Mouse (Mus musculus): ENCODE measurements around the gene H2-Q4. TPM values are rescaled to one million over a fixed set of nuclear protein-coding genes. Genes with fewer than 3 reads are reported as not detected.
"Not testable (repeated sequence)": the region's sequence is repeated elsewhere in the genome, so short reads cannot be mapped to it uniquely, and the experiment has no call there.

H2-Q4 gene
- total and polyA plus RNA-seq, 2 experiments from 2014 or later: 1.2 to 5.3 TPM

DNA sequence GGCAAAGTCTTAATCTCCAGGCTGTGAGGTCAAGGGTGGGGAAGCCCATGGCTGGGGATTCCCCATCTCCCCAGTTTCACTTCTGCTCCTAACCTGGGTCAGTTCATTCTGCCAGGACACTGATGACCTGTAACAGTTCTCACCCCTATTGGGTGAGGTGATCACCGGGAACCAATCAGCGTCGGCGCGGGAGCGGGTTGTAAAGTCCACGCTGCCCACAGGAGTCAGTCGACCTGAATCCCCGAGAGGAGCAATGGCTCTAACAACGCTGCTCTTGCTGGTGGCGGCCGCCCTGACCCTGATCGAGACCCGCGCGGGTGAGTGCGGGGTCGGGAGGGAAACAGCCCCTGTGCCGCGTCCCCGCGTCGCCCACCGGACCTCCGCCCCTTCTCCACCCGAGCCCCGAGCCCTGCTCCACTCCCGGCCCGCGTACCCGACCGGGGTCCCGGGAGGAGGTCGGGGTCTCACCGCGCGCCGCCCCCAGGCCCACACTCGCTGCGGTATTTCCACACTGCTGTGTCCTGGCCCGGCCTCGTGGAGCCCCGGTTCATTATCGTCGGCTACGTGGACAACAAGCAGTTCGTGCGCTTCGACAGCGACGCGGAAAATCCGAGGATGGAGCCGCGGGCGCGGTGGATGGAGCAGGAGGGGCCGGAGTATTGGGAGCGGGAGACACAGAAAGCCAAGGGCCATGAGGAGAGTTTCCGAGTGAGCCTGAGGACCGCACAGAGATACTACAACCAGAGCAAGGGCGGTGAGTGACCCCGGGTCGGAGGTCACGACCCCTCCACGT lies 45.4 kb downstream of the H2-Q4 start, which contains the start of gene H2-Q6:
H2-Q6 (plus strand) TSS at position 227 of the 793 bp plus-strand sequence.
- H3K4me1 ChIP-seq (ENCODE audit: insufficient read depth, low read length); H3K27me3 ChIP-seq (ENCODE audit: insufficient read depth, low read length); H3K27ac ChIP-seq; H3K9me3 ChIP-seq (ENCODE audit: low read length); H3K36me3 ChIP-seq (ENCODE audit: insufficient read depth, low read length): not testable (repeated sequence)
- H3K9ac ChIP-seq (replicated peaks; ENCODE audit: low read length): peak within 1 kb of the TSS; percentile 35
- ATAC-seq: peak; percentile 88
- DNase-seq (ENCODE audit: low spot score): peak; percentile 70
- H3K4me3 ChIP-seq (ENCODE audit: low read length): peak within 1 kb of the TSS; percentile 36
- peak within 1 kb of the TSS; percentile 55 for H3K4me2 ChIP-seq (ENCODE audit: low read depth, low read length)
- WGBS: 2% methylated on average over 48 of the region's 66 CpGs

DNA sequence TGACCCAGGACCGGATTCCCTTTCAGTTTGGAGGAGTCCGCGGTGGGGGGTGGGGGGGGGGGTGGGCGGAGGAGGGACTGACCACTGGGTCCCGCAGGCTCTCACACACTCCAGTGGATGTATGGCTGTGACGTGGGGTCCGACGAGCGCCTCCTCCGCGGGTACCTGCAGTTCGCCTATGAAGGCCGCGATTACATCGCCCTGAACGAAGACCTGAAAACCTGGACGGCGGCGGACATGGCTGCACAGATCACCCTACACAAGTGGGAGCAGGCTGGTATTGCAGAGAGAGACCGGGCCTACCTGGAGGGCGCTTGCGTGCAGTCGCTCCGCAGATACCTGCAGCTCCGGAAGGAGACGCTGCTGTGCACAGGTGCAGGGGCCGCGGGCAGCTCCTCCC lies 46.1 kb downstream of the H2-Q4 start:
- not testable (repeated sequence) for H3K27me3 ChIP-seq (ENCODE audit: insufficient read depth, low read length); H3K36me3 ChIP-seq (ENCODE audit: insufficient read depth, low read length); H3K9ac ChIP-seq (replicated peaks; ENCODE audit: low read length); DNase-seq (ENCODE audit: low spot score); H3K27ac ChIP-seq; H3K4me1 ChIP-seq (ENCODE audit: insufficient read depth, low read length); H3K9me3 ChIP-seq (ENCODE audit: low read length)
- H3K4me3 ChIP-seq (ENCODE audit: low read length): peak overlapping the region; percentile 36
- WGBS: 15% methylated on average over 28 of the region's 28 CpGs
- TF ChIP-seq CTCF (IDR thresholded peaks at IDR 0.05; ENCODE audit: low read depth): peak; percentile 4; the same call in 1 of the 2 replicates
- peak; percentile 28 for ATAC-seq
- peak overlapping the region; percentile 55; the same call in 1 of the 2 replicates for H3K4me2 ChIP-seq (ENCODE audit: low read depth, low read length)

DNA sequence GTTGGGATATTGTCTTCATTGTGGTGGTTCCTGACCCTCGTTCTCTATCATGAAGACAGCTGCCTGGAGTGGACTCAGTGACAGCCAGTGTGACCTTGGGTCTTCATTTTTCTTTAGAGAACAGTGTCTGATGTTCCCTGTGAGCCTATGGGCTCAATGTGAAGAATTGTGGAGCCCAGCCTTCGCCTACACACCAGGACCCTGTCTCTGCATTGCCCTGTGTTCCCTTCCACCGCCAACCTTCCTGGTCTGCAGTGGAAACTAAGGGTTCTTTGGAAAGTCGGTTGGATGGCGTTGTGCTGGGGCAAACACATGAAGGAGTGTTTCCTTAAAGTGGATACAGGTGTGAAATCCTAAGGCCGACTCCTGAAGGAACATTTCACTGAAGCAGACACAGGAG lies 49.5 kb downstream of the H2-Q4 start:
- WGBS: 89% methylated on average over 6 of the region's 6 CpGs
- not testable (repeated sequence) for H3K9ac ChIP-seq (replicated peaks; ENCODE audit: low read length)

DNA sequence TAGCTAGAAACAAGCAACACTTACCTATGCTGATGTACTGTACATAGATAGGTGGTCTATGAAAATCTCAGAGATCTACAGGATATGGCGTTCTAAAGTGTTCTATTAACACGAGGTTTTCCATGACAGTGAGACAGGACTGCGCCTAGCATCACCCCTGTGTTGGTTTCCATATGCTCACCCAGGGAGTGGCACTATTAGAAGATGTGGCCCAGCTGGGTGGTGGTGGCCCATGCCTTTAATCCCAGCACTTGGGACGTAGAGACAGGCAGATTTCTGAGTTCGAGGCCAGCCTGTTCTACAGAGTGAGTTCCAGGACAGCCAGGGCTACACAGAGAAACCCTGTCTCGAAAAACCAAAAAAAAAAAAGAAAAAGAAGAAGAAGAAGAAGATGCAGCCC lies 51.3 kb downstream of the H2-Q4 start:
- not testable (repeated sequence) for H3K27me3 ChIP-seq (ENCODE audit: insufficient read depth, low read length); H3K4me3 ChIP-seq (ENCODE audit: low read length); H3K4me2 ChIP-seq (ENCODE audit: low read depth, low read length); DNase-seq (ENCODE audit: low spot score); H3K9ac ChIP-seq (replicated peaks; ENCODE audit: low read length); ATAC-seq; H3K9me3 ChIP-seq (ENCODE audit: low read length); H3K27ac ChIP-seq; H3K36me3 ChIP-seq (ENCODE audit: insufficient read depth, low read length); H3K4me1 ChIP-seq (ENCODE audit: insufficient read depth, low read length)
- WGBS: 89% methylated on average over 6 of the region's 6 CpGs

More for the DNA sequence above, 49.5 kb downstream of the H2-Q4 start:
- not testable (repeated sequence) for H3K4me2 ChIP-seq (ENCODE audit: low read depth, low read length); DNase-seq (ENCODE audit: low spot score); ATAC-seq; H3K9me3 ChIP-seq (ENCODE audit: low read length); H3K36me3 ChIP-seq (ENCODE audit: insufficient read depth, low read length); H3K27me3 ChIP-seq (ENCODE audit: insufficient read depth, low read length); H3K4me1 ChIP-seq (ENCODE audit: insufficient read depth, low read length); H3K27ac ChIP-seq; H3K4me3 ChIP-seq (ENCODE audit: low read length)

DNA sequence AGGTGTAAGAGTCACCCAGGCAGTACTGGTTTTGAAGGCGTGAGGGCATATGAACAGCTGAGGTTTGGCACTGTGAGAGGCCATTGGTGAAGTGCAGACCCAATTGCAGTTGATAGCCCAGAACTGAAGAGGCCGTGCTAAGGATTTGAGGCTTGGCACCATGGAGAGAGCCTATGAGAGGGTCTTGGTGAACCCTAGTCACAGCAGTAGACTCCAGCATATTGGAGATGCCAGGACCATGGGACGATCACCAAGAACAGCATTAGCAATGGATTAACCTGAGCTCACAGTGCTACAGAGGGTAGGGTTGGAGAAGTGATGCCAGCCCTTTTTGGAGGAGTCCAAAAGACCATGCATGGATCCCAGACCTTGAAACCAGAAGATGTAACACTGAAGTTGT lies 52.8 kb downstream of the H2-Q4 start:
- H3K9ac ChIP-seq (replicated peaks; ENCODE audit: low read length); ATAC-seq; H3K4me1 ChIP-seq (ENCODE audit: insufficient read depth, low read length); H3K36me3 ChIP-seq (ENCODE audit: insufficient read depth, low read length); H3K9me3 ChIP-seq (ENCODE audit: low read length); H3K27me3 ChIP-seq (ENCODE audit: insufficient read depth, low read length); H3K4me3 ChIP-seq (ENCODE audit: low read length); H3K27ac ChIP-seq; DNase-seq (ENCODE audit: low spot score); H3K4me2 ChIP-seq (ENCODE audit: low read depth, low read length): not testable (repeated sequence)
- WGBS: 87% methylated on average over 2 of the region's 3 CpGs

DNA sequence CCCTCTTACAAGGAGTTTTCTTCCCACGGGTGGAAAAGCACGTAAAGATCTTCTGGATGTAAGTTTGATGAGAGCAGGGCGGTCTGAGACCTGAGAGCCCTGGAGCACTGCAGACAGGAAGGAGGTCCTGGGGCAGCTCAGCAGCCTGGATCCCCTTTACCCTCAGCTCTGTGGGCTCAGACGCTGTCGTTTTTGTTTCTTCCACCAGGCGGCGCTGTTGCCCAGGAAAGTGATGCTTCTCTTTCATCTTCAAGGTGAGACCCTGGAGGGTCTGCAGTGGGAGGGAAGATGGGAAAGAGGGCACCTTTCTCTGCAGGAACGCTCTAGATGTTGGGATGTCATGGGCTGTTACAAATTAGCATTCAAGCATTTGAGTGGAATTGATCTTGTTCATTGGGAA lies 55.4 kb downstream of the H2-Q4 start:
- H3K27me3 ChIP-seq (ENCODE audit: insufficient read depth, low read length); H3K36me3 ChIP-seq (ENCODE audit: insufficient read depth, low read length); H3K4me3 ChIP-seq (ENCODE audit: low read length); H3K9me3 ChIP-seq (ENCODE audit: low read length); H3K27ac ChIP-seq; H3K4me2 ChIP-seq (ENCODE audit: low read depth, low read length); H3K4me1 ChIP-seq (ENCODE audit: insufficient read depth, low read length); H3K9ac ChIP-seq (replicated peaks; ENCODE audit: low read length); ATAC-seq: not testable (repeated sequence)
- peak; percentile 50 for DNase-seq (ENCODE audit: low spot score)
- WGBS: 11% methylated on average over 8 of the region's 8 CpGs
- TF ChIP-seq CTCF (IDR thresholded peaks at IDR 0.05; ENCODE audit: low read depth): peak; percentile 82

Other genes starting within 250 kb of the H2-Q4 start
- 0.37 TPM in 1 of 2 replicates, not detected in the other for gene Apom, start 247.6 kb upstream of the H2-Q4 start, total RNA-seq (2014; rRNA removed)
- 0.35 TPM in 1 of 2 replicates, not detected in the other for gene Apom, start 247.6 kb upstream of the H2-Q4 start, polyA plus RNA-seq (2015; fragmentation: Nextera tagmentation; extraction: Ambion mirVana)
- 320 and 368 TPM in 2 replicates for gene Bag6, start 244.4 kb upstream of the H2-Q4 start, total RNA-seq (2014; rRNA removed)
- gene Bag6, start 244.4 kb upstream of the H2-Q4 start, polyA plus RNA-seq (2015; fragmentation: Nextera tagmentation; extraction: Ambion mirVana): 50.0 and 55.8 TPM in 2 replicates
- gene Prrc2a, start 214.7 kb upstream of the H2-Q4 start, total RNA-seq (2014; rRNA removed): 218 and 223 TPM in 2 replicates
- gene Prrc2a, start 214.7 kb upstream of the H2-Q4 start, polyA plus RNA-seq (2015; fragmentation: Nextera tagmentation; extraction: Ambion mirVana): 92.6 and 99.2 TPM in 2 replicates
- gene Aif1, start 203.5 kb upstream of the H2-Q4 start, total RNA-seq (2014; rRNA removed): 0.21 and 2.4 TPM in 2 replicates
- gene Aif1, start 203.5 kb upstream of the H2-Q4 start, polyA plus RNA-seq (2015; fragmentation: Nextera tagmentation; extraction: Ambion mirVana): 9.5 and 10.9 TPM in 2 replicates
- 10.8 and 25.0 TPM in 2 replicates for gene Lst1, start 191.2 kb upstream of the H2-Q4 start, total RNA-seq (2014; rRNA removed)
- 8.0 and 8.7 TPM in 2 replicates for gene Lst1, start 191.2 kb upstream of the H2-Q4 start, polyA plus RNA-seq (2015; fragmentation: Nextera tagmentation; extraction: Ambion mirVana)
- gene Ltb, start 185.2 kb upstream of the H2-Q4 start, total RNA-seq (2014; rRNA removed): 1.6 TPM in 1 of 2 replicates, not detected in the other
- 1.2 and 1.8 TPM in 2 replicates for gene Ltb, start 185.2 kb upstream of the H2-Q4 start, polyA plus RNA-seq (2015; fragmentation: Nextera tagmentation; extraction: Ambion mirVana)
- gene Tnf, start 177.6 kb upstream of the H2-Q4 start, total RNA-seq (2014; rRNA removed): 0.18 and 0.52 TPM in 2 replicates
- 0.09 TPM in 1 of 2 replicates, not detected in the other for gene Tnf, start 177.6 kb upstream of the H2-Q4 start, polyA plus RNA-seq (2015; fragmentation: Nextera tagmentation; extraction: Ambion mirVana)
- gene Lta, start 174.3 kb upstream of the H2-Q4 start, total RNA-seq (2014; rRNA removed): 0.47 TPM in 1 of 2 replicates, not detected in the other
- 0.85 and 1.3 TPM in 2 replicates for gene Lta, start 174.3 kb upstream of the H2-Q4 start, polyA plus RNA-seq (2015; fragmentation: Nextera tagmentation; extraction: Ambion mirVana)
- gene Gm16181, start 158.8 kb upstream of the H2-Q4 start, total RNA-seq (2014; rRNA removed): not detected in 2 replicates
- gene Gm16181, start 158.8 kb upstream of the H2-Q4 start, polyA plus RNA-seq (2015; fragmentation: Nextera tagmentation; extraction: Ambion mirVana): 0.40 TPM in 1 of 2 replicates, not detected in the other
- 91.0 and 114 TPM in 2 replicates for gene Atp6v1g2, start 146.0 kb upstream of the H2-Q4 start, total RNA-seq (2014; rRNA removed)
- 180 and 183 TPM in 2 replicates for gene Atp6v1g2, start 146.0 kb upstream of the H2-Q4 start, polyA plus RNA-seq (2015; fragmentation: Nextera tagmentation; extraction: Ambion mirVana)
- 15.5 and 15.9 TPM in 2 replicates for gene Nfkbil1, start 143.8 kb upstream of the H2-Q4 start, total RNA-seq (2014; rRNA removed)
- gene Nfkbil1, start 143.8 kb upstream of the H2-Q4 start, polyA plus RNA-seq (2015; fragmentation: Nextera tagmentation; extraction: Ambion mirVana): 11.4 and 12.9 TPM in 2 replicates
- gene Ddx39b, start 137.9 kb upstream of the H2-Q4 start, total RNA-seq (2014; rRNA removed): 259 and 266 TPM in 2 replicates
- 326 and 341 TPM in 2 replicates for gene Ddx39b, start 137.9 kb upstream of the H2-Q4 start, polyA plus RNA-seq (2015; fragmentation: Nextera tagmentation; extraction: Ambion mirVana)
- 74.3 and 83.8 TPM in 2 replicates for gene H2-D1, start 116.9 kb upstream of the H2-Q4 start, total RNA-seq (2014; rRNA removed)
- 141 and 146 TPM in 2 replicates for gene H2-D1, start 116.9 kb upstream of the H2-Q4 start, polyA plus RNA-seq (2015; fragmentation: Nextera tagmentation; extraction: Ambion mirVana)
- gene H2-Q1, start 59.2 kb upstream of the H2-Q4 start, total RNA-seq (2014; rRNA removed): 0.42 and 0.68 TPM in 2 replicates
- gene H2-Q1, start 59.2 kb upstream of the H2-Q4 start, polyA plus RNA-seq (2015; fragmentation: Nextera tagmentation; extraction: Ambion mirVana): 1.4 and 1.5 TPM in 2 replicates
- 9.7 and 17.7 TPM in 2 replicates for gene H2-Q2, start 37.4 kb upstream of the H2-Q4 start, total RNA-seq (2014; rRNA removed)
- gene H2-Q2, start 37.4 kb upstream of the H2-Q4 start, polyA plus RNA-seq (2015; fragmentation: Nextera tagmentation; extraction: Ambion mirVana): 7.8 and 12.7 TPM in 2 replicates
- 1.2 TPM in 1 of 2 replicates, not detected in the other for gene H2-Q6, start 45.2 kb downstream of the H2-Q4 start, total RNA-seq (2014; rRNA removed)
- 0.49 and 0.85 TPM in 2 replicates for gene H2-Q6, start 45.2 kb downstream of the H2-Q4 start, polyA plus RNA-seq (2015; fragmentation: Nextera tagmentation; extraction: Ambion mirVana)
- 1.5 and 2.4 TPM in 2 replicates for gene H2-Q7, start 59.5 kb downstream of the H2-Q4 start, total RNA-seq (2014; rRNA removed)
- gene H2-Q7, start 59.5 kb downstream of the H2-Q4 start, polyA plus RNA-seq (2015; fragmentation: Nextera tagmentation; extraction: Ambion mirVana): 3.7 and 3.9 TPM in 2 replicates
- gene H2-Q10, start 90.5 kb downstream of the H2-Q4 start, total RNA-seq (2014; rRNA removed): 0.07 TPM in 1 of 2 replicates, not detected in the other
- 0.21 and 0.30 TPM in 2 replicates for gene H2-Q10, start 90.5 kb downstream of the H2-Q4 start, polyA plus RNA-seq (2015; fragmentation: Nextera tagmentation; extraction: Ambion mirVana)
- not detected in 2 replicates for gene Pou5f1, start 126.4 kb downstream of the H2-Q4 start, total RNA-seq (2014; rRNA removed)
- not detected in 2 replicates for gene Pou5f1, start 126.4 kb downstream of the H2-Q4 start, polyA plus RNA-seq (2015; fragmentation: Nextera tagmentation; extraction: Ambion mirVana)
- gene Tcf19, start 137.2 kb downstream of the H2-Q4 start, total RNA-seq (2014; rRNA removed): 23.2 and 30.9 TPM in 2 replicates
- gene Tcf19, start 137.2 kb downstream of the H2-Q4 start, polyA plus RNA-seq (2015; fragmentation: Nextera tagmentation; extraction: Ambion mirVana): 16.6 and 18.2 TPM in 2 replicates
- 4.9 and 5.5 TPM in 2 replicates for gene Cchcr1, start 137.5 kb downstream of the H2-Q4 start, total RNA-seq (2014; rRNA removed)
- 4.5 and 4.8 TPM in 2 replicates for gene Cchcr1, start 137.5 kb downstream of the H2-Q4 start, polyA plus RNA-seq (2015; fragmentation: Nextera tagmentation; extraction: Ambion mirVana)
- 0.58 TPM in 1 of 2 replicates, not detected in the other for gene Psors1c2, start 153.6 kb downstream of the H2-Q4 start, total RNA-seq (2014; rRNA removed)
- gene Psors1c2, start 153.6 kb downstream of the H2-Q4 start, polyA plus RNA-seq (2015; fragmentation: Nextera tagmentation; extraction: Ambion mirVana): 0.50 and 0.59 TPM in 2 replicates
- 0.36 TPM in 1 of 2 replicates, not detected in the other for gene Cdsn, start 172.5 kb downstream of the H2-Q4 start, total RNA-seq (2014; rRNA removed)
- gene Cdsn, start 172.5 kb downstream of the H2-Q4 start, polyA plus RNA-seq (2015; fragmentation: Nextera tagmentation; extraction: Ambion mirVana): 0.25 and 0.29 TPM in 2 replicates
- gene 2300002M23Rik, start 187.8 kb downstream of the H2-Q4 start, total RNA-seq (2014; rRNA removed): not detected in 2 replicates
- 0.11 and 0.28 TPM in 2 replicates for gene 2300002M23Rik, start 187.8 kb downstream of the H2-Q4 start, polyA plus RNA-seq (2015; fragmentation: Nextera tagmentation; extraction: Ambion mirVana)
- not detected in 2 replicates for gene Sfta2, start 221.9 kb downstream of the H2-Q4 start, total RNA-seq (2014; rRNA removed)
- gene Sfta2, start 221.9 kb downstream of the H2-Q4 start, polyA plus RNA-seq (2015; fragmentation: Nextera tagmentation; extraction: Ambion mirVana): not detected in 2 replicates
- not detected in 2 replicates for gene Gm9573, start 247.0 kb downstream of the H2-Q4 start, total RNA-seq (2014; rRNA removed)
- gene Gm9573, start 247.0 kb downstream of the H2-Q4 start, polyA plus RNA-seq (2015; fragmentation: Nextera tagmentation; extraction: Ambion mirVana): not detected in 2 replicates